Mouse (Mus musculus) ovary, adult 18-20 months (tissue): Measurements from ENCODE around the gene Hspa5.
"Not testable (repeated sequence)": the region's sequence is repeated elsewhere in the genome, so short reads cannot be mapped to it uniquely, and the experiment has no call there.

ENCODE experiments used
- DNase-seq: peaks from one replicate; pipeline ENCODE4 v3.0.0; 2022; ENCODE audit warnings: low spot score, mixed read lengths

Hspa5 gene

GRCm38 (mm10) chr2:34771368-34772226 is at the start of gene Hspa5:
Gene Hspa5 (plus strand): TSS chr2:34771970.
- DNase-seq = peak; percentile 100

GRCm38 (mm10) chr2:34725269-34725668 is 46.5 kb upstream of the Hspa5 start:
- DNase-seq = no peak

- no peak for DNase-seq
Measured at GRCm38 (mm10) chr2:34727045-34727728, 44.6 kb upstream of the Hspa5 start.

GRCm38 (mm10) chr2:34736626-34737025 is 35.1 kb upstream of the Hspa5 start:
- DNase-seq = no peak

- DNase-seq = no peak
Measured at GRCm38 (mm10) chr2:34737911-34738310, 33.9 kb upstream of the Hspa5 start.

GRCm38 (mm10) chr2:34739684-34740391 is 31.9 kb upstream of the Hspa5 start:
- no peak for DNase-seq

- no peak for DNase-seq
Measured at GRCm38 (mm10) chr2:34741390-34742159, 30.2 kb upstream of the Hspa5 start.

- no peak for DNase-seq
Measured at GRCm38 (mm10) chr2:34742675-34743074, 29.1 kb upstream of the Hspa5 start.

- no peak for DNase-seq
Measured at GRCm38 (mm10) chr2:34744476-34744875, 27.3 kb upstream of the Hspa5 start.

GRCm38 (mm10) chr2:34745673-34746072 is 26.1 kb upstream of the Hspa5 start:
- no peak for DNase-seq

GRCm38 (mm10) chr2:34748479-34748878 is 23.3 kb upstream of the Hspa5 start:
- DNase-seq = no peak

- no peak for DNase-seq
Measured at GRCm38 (mm10) chr2:34750245-34750644, 21.5 kb upstream of the Hspa5 start.

- peak; percentile 80 for DNase-seq
Measured at GRCm38 (mm10) chr2:34753811-34754550, 17.8 kb upstream of the Hspa5 start.

- DNase-seq = no peak
Measured at GRCm38 (mm10) chr2:34754551-34755358, 17.0 kb upstream of the Hspa5 start, which contains the start of gene Gapvd1. Gene Gapvd1 (minus strand): TSS chr2:34755232.

GRCm38 (mm10) chr2:34757341-34757740 is 14.4 kb upstream of the Hspa5 start:
- no peak for DNase-seq

GRCm38 (mm10) chr2:34761272-34761671 is 10.5 kb upstream of the Hspa5 start:
- DNase-seq = not testable (repeated sequence)

- DNase-seq = no peak
Measured at GRCm38 (mm10) chr2:34762174-34762573, 9.6 kb upstream of the Hspa5 start.

GRCm38 (mm10) chr2:34762872-34763271 is 8.9 kb upstream of the Hspa5 start:
- no peak for DNase-seq

GRCm38 (mm10) chr2:34764801-34765200 is 7.0 kb upstream of the Hspa5 start:
- DNase-seq = no peak

- no peak for DNase-seq
Measured at GRCm38 (mm10) chr2:34770049-34770448, 1.7 kb upstream of the Hspa5 start.
